Mouse (Mus musculus) G1E (cell line): ENCODE measurements around the gene Olfr465-ps1.

ENCODE experiments used
- CTCF ChIP-seq: IDR thresholded peaks from 2 replicates; pipeline ENCODE4 v1.5.1; 2012; ENCODE audit warnings: low read depth, low read length, inconsistent platforms, mixed read lengths
- GATA1 ChIP-seq: IDR thresholded peaks from 2 replicates; pipeline ENCODE4 v1.6.1; 2012; ENCODE audit warnings: borderline replicate concordance, low read length, inconsistent platforms, mixed read lengths

- no peak for TF ChIP-seq CTCF
- TF ChIP-seq GATA1 = no peak
Observed at GRCm38 (mm10) chr13:65127063-65127847, 10.6 kb upstream of the Olfr465-ps1 start.
